Mouse (Mus musculus) midbrain, postnatal 0 days (tissue): ENCODE data around the gene Adgrf5. TPM values are rescaled to one million over a fixed set of nuclear protein-coding genes. Genes with fewer than 3 reads are reported as not detected.
A peak's percentile ranks its signal among the peaks of the same experiment; 100 is the strongest.

ENCODE experiments used
- ATAC-seq: fragments of 200-750 bp; cut with Nextera tagmentation; 2 replicates; pipeline ENCODE4 v1.8.0; 2017; ENCODE audit warnings: moderate number of reproducible peaks, mild to moderate bottlenecking, moderate TSS enrichment, moderate library complexity; ENCODE audit not compliant: low FRiP score
- DNase-seq: peaks from one replicate; pipeline ENCODE4 v3.0.0-alpha.2; 2015; ENCODE audit warnings: low spot score
- H3K27ac ChIP-seq: fragments of 300-500 bp; sonication (generic); 2 replicates; pipeline ENCODE4 v1.5.1; 2014; ENCODE audit warnings: low read depth, mild to moderate bottlenecking, low read length, mixed read lengths
- H3K27me3 ChIP-seq: fragments of 300-500 bp; sonication (generic); 2 replicates; pipeline ENCODE4 v1.6.1; 2014; ENCODE audit warnings: low read length, control low read depth, mixed read lengths; ENCODE audit not compliant: insufficient read depth
- H3K36me3 ChIP-seq: fragments of 300-500 bp; sonication (generic); 2 replicates; pipeline ENCODE4 v1.6.1; 2014; ENCODE audit warnings: low read length, control low read depth, mixed read lengths; ENCODE audit not compliant: insufficient read depth
- H3K4me1 ChIP-seq: fragments of 300-500 bp; sonication (generic); 2 replicates; pipeline ENCODE4 v1.6.1; 2014; ENCODE audit warnings: mild to moderate bottlenecking, control low read depth, antibody characterized with exemption, low read length, mixed read lengths; ENCODE audit not compliant: insufficient read depth
- H3K4me2 ChIP-seq: fragments of 300-500 bp; sonication (generic); 2 replicates; pipeline ENCODE4 v1.6.1; 2014; ENCODE audit warnings: low read depth, mild to moderate bottlenecking, low read length, mixed read lengths; ENCODE audit not compliant: poor library complexity, severe bottlenecking
- H3K4me3 ChIP-seq: fragments of 300-500 bp; sonication (generic); 2 replicates; pipeline ENCODE4 v1.5.1; 2014; ENCODE audit warnings: low read depth, mild to moderate bottlenecking, low read length, moderate library complexity
- H3K9ac ChIP-seq: fragments of 300-500 bp; sonication (generic); replicated peaks from 2 replicates; pipeline ENCODE4 v1.6.1; 2014; ENCODE audit warnings: mild to moderate bottlenecking, low read length, moderate library complexity, mixed read lengths; ENCODE audit not compliant: poor library complexity, severe bottlenecking
- H3K9me3 ChIP-seq: fragments of 300-500 bp; sonication (generic); 2 replicates; pipeline ENCODE4 v1.6.1; 2016; ENCODE audit warnings: low read length, control low read depth
- CTCF ChIP-seq: IDR thresholded peaks from 2 replicates; pipeline ENCODE4 v1.5.1; 2016; ENCODE audit warnings: antibody characterized with exemption, mild to moderate bottlenecking
- WGBS: fragments of 180-500 bp; shearing (Covaris S2); extraction: QIAGEN DNeasy Blood & Tissue Kit; methylation state at CpG from one replicate; pipeline ENCODE4 v1.1.7; 2014; 5-methylcytosine and 5-hydroxymethylcytosine counted together
- polyA plus RNA-seq: library from polyadenylated mRNA; unstranded; fragments of >200 nt; fragmentation: Nextera tagmentation; extraction: Ambion mirVana; gene quantifications from 2 replicates; pipeline ENCODE4 v1.2.1, GENCODE M21; 2015
- total RNA-seq: library from RNA; depleted of rRNA; stranded (reverse); fragments of >200 nt; gene quantifications from 2 replicates; pipeline ENCODE4 v1.2.3, GENCODE M21; 2014

Gene Adgrf5
- total and polyA plus RNA-seq, 2 experiments from 2014 or later, result 4.6 to 27.5 TPM

- DNase-seq (peak; percentile 91), ATAC-seq (0 out of 2 replicates have a peak, but pooled peaks have one; percentile 39)
- H3K27me3 ChIP-seq, result no peaks in the 10 kb centered on the region
- no peak overlapping the region for H3K4me2 ChIP-seq
- TF ChIP-seq CTCF, result peak; percentile 82
- H3K9me3 ChIP-seq, result no peaks in the 10 kb centered on the region
- H3K9ac ChIP-seq, result no peak overlapping the region
- H3K36me3 ChIP-seq, result no peaks in the 10 kb centered on the region
- no peaks in the 10 kb centered on the region for H3K4me1 ChIP-seq
- no peak overlapping the region for H3K4me3 ChIP-seq
- WGBS, result 11% methylated on average over 9 of the region's 9 CpGs
- no peak overlapping the region for H3K27ac ChIP-seq
These were observed 98.3 kb downstream of the Adgrf5 start for GRCm38 (mm10) chr17:43458598-43458997.

GRCm38 (mm10) chr17:43459737-43460230 is 99.5 kb downstream of the Adgrf5 start:
- DNase-seq, result no peak
- H3K4me1 ChIP-seq, result no peaks in the 10 kb centered on the region
- no peak overlapping the region for H3K4me3 ChIP-seq
- no peak overlapping the region for H3K4me2 ChIP-seq
- TF ChIP-seq CTCF, result no peak
- H3K9me3 ChIP-seq, result no peaks in the 10 kb centered on the region
- H3K27me3 ChIP-seq, result no peaks in the 10 kb centered on the region
- peak; percentile 29; the same call in 1 of the 2 replicates for ATAC-seq
- WGBS, result 68% methylated on average over 12 of the region's 12 CpGs
- H3K36me3 ChIP-seq, result no peaks in the 10 kb centered on the region
- H3K27ac ChIP-seq, result no peak overlapping the region
- H3K9ac ChIP-seq, result no peak overlapping the region

GRCm38 (mm10) chr17:43460245-43461181 is 100.3 kb downstream of the Adgrf5 start:
- H3K4me3 ChIP-seq, result no peak overlapping the region
- TF ChIP-seq CTCF, result peak; percentile 98
- H3K9ac ChIP-seq, result no peak overlapping the region
- no peaks in the 10 kb centered on the region for H3K36me3 ChIP-seq
- H3K4me2 ChIP-seq, result no peak overlapping the region
- H3K27me3 ChIP-seq, result no peaks in the 10 kb centered on the region
- DNase-seq, result peak; percentile 95
- ATAC-seq, result peak; percentile 94
- no peaks in the 10 kb centered on the region for H3K4me1 ChIP-seq
- no peak overlapping the region for H3K27ac ChIP-seq
- no peaks in the 10 kb centered on the region for H3K9me3 ChIP-seq
- 32% methylated on average over 19 of the region's 19 CpGs for WGBS

- TF ChIP-seq CTCF, result no peak
- no peak overlapping the region for H3K27ac ChIP-seq
- H3K4me2 ChIP-seq, result no peak overlapping the region
- no peaks in the 10 kb centered on the region for H3K9me3 ChIP-seq
- 42% methylated on average over 3 of the region's 3 CpGs for WGBS
- no peaks in the 10 kb centered on the region for H3K27me3 ChIP-seq
- no peaks in the 10 kb centered on the region for H3K36me3 ChIP-seq
- ATAC-seq (no peak), DNase-seq (no peak)
- H3K9ac ChIP-seq, result no peak overlapping the region
- no peak overlapping the region for H3K4me3 ChIP-seq
- H3K4me1 ChIP-seq, result no peaks in the 10 kb centered on the region
These were observed 109.8 kb downstream of the Adgrf5 start for GRCm38 (mm10) chr17:43470039-43470438.

- WGBS, result 84% methylated on average over 4 of the region's 4 CpGs
- TF ChIP-seq CTCF, result no peak
- Histone ChIP-seq H3K9ac (no peak overlapping the region), H3K4me2 (no peak overlapping the region), H3K9me3 (no peaks in the 10 kb centered on the region), H3K36me3 (no peaks in the 10 kb centered on the region), H3K4me1 (no peaks in the 10 kb centered on the region), H3K4me3 (no peak overlapping the region), H3K27me3 (no peaks in the 10 kb centered on the region), H3K27ac (no peak overlapping the region)
- ATAC-seq (no peak), DNase-seq (no peak)
These were observed 112.3 kb downstream of the Adgrf5 start for GRCm38 (mm10) chr17:43472558-43472957.

DNA sequence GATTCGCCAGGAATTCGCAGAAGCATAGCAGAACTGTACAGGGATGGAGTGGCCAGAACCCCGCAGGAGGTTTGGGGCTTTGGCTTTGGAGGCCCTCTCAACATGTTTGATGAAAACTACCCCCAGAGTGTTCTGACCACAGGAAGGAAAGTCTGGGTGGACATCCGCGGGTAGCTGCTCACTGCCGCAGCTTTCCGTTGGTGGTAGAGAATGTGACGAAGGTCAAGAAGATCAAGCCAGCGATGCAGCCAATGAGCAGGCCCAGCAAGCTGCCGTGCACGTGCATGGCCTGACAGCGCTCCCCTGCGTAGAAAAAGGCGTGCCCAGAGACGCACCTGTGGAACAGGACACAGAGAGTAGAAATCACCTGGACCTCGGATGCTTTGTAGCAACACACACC is 114.5 kb downstream of the Adgrf5 start:
- no peak overlapping the region for H3K27ac ChIP-seq
- no peaks in the 10 kb centered on the region for H3K4me1 ChIP-seq
- no peak overlapping the region for H3K4me3 ChIP-seq
- ATAC-seq, result no peak
- no peak overlapping the region for H3K9ac ChIP-seq
- no peaks in the 10 kb centered on the region for H3K36me3 ChIP-seq
- no peaks in the 10 kb centered on the region for H3K27me3 ChIP-seq
- TF ChIP-seq CTCF, result no peak
- no peak for DNase-seq
- no peaks in the 10 kb centered on the region for H3K9me3 ChIP-seq
- H3K4me2 ChIP-seq, result no peak overlapping the region
- WGBS, result 91% methylated on average over 16 of the region's 16 CpGs
